Mouse (Mus musculus) stomach, adult 2 months (tissue): Measurements from ENCODE around the gene Trim43c. TPM values are rescaled to one million over a fixed set of nuclear protein-coding genes. Genes with fewer than 3 reads are reported as not detected.

Source experiments
- polyA plus RNA-seq: library from polyadenylated mRNA; depleted of rRNA; stranded (reverse); fragments of >200 nt; gene quantifications from 2 replicates; pipeline ENCODE4 v1.2.3, GENCODE M21; 2012; rRNA removed

Gene Trim43c
- polyA plus RNA-seq, result not detected in 2 replicates

GRCm38 (mm10) chr9:88838864-88839263, at the start of gene Trim43c:
Trim43c (plus strand) TSS chr9:88839164.

Other genes starting within 250 kb of the Trim43c start
- gene Mthfsl, start 118.9 kb upstream of the Trim43c start, polyA plus RNA-seq, result 1.4 and 2.7 TPM in 2 replicates
- gene Bcl2a1d, start 107.2 kb upstream of the Trim43c start, polyA plus RNA-seq, result 0.08 TPM in 1 of 2 replicates, not detected in the other
- 0.11 and 0.18 TPM in 2 replicates for gene Bcl2a1a, start 117.7 kb downstream of the Trim43c start, polyA plus RNA-seq